Mouse (Mus musculus) midbrain, embryonic 14.5 days (tissue): ENCODE measurements around the gene Dmwd. TPM values are rescaled to one million over a fixed set of nuclear protein-coding genes. Genes with fewer than 3 reads are reported as not detected.
"Not testable (repeated sequence)": the region's sequence is repeated elsewhere in the genome, so short reads cannot be mapped to it uniquely, and the experiment has no call there.

Experiments
- ATAC-seq: fragments of 200-750 bp; cut with Nextera tagmentation; 2 replicates; pipeline ENCODE4 v1.8.0; 2017; ENCODE audit warnings: moderate number of reproducible peaks, moderate library complexity; ENCODE audit not compliant: low FRiP score, low TSS enrichment
- DNase-seq: peaks from one replicate; pipeline ENCODE4 v3.0.0-alpha.2; 2015
- H3K27ac ChIP-seq: fragments of 300-500 bp; sonication (generic); replicated peaks from 2 replicates; pipeline ENCODE4 v1.5.1; 2014; ENCODE audit warnings: mild to moderate bottlenecking, low read depth, low read length, moderate library complexity
- H3K27me3 ChIP-seq: fragments of 300-500 bp; sonication (generic); 2 replicates; pipeline ENCODE4 v1.6.1; 2014; ENCODE audit warnings: low read length, control low read depth, mixed read lengths; ENCODE audit not compliant: control insufficient read depth, insufficient read depth
- H3K36me3 ChIP-seq: fragments of 300-500 bp; sonication (generic); 2 replicates; pipeline ENCODE4 v1.6.1; 2014; ENCODE audit warnings: low read length, control low read depth; ENCODE audit not compliant: control insufficient read depth, insufficient read depth
- H3K4me1 ChIP-seq: fragments of 300-500 bp; sonication (generic); 2 replicates; pipeline ENCODE4 v1.6.1; 2014; ENCODE audit warnings: mild to moderate bottlenecking, antibody characterized with exemption, low read length, control low read depth; ENCODE audit not compliant: control insufficient read depth, insufficient read depth
- H3K4me2 ChIP-seq: fragments of 300-500 bp; sonication (generic); 2 replicates; pipeline ENCODE4 v1.6.1; 2014; ENCODE audit warnings: mild to moderate bottlenecking, low read length, moderate library complexity
- H3K4me3 ChIP-seq: fragments of 300-500 bp; sonication (generic); replicated peaks from 2 replicates; pipeline ENCODE4 v1.5.1; 2014; ENCODE audit warnings: low read depth, low read length
- H3K9ac ChIP-seq: fragments of 300-500 bp; sonication (generic); replicated peaks from 2 replicates; pipeline ENCODE4 v1.6.1; 2014; ENCODE audit warnings: mild to moderate bottlenecking, low read length, moderate library complexity
- H3K9me3 ChIP-seq: fragments of 300-500 bp; sonication (generic); 2 replicates; pipeline ENCODE4 v1.6.1; 2016; ENCODE audit warnings: low read length, control low read depth, mixed read lengths; ENCODE audit not compliant: control insufficient read depth
- WGBS: fragments of 180-500 bp; shearing (Covaris S2); extraction: QIAGEN DNeasy Blood & Tissue Kit; methylation state at CpG from one replicate; pipeline ENCODE4 v1.1.7; 2014; 5-methylcytosine and 5-hydroxymethylcytosine counted together
- polyA plus RNA-seq: library from polyadenylated mRNA; unstranded; fragments of >200 nt; fragmentation: Nextera tagmentation; extraction: Ambion mirVana; gene quantifications from 2 replicates; pipeline ENCODE4 v1.2.1, GENCODE M21; 2014

Gene Dmwd
- polyA plus RNA-seq, 1 experiment from 2014 or later, result 33.2 TPM

DNA sequence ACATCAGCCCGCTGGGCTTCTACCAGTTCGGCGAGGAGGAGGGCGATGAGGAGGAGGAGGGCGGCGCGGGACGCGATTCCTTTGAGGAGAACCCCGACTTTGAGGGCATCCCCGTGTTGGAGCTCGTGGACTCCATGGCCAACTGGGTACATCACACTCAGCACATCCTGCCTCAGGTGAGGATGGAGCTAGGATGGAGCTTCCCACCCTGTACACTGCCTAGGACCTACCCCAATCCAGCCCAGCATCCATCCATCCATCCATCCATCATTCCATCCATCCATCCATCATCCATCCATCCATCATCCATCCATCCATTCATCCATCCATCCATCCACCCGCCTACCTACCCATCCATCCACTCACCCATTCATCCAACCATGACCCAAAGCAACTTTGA is 10.1 kb upstream of the Dmwd start:
- Histone ChIP-seq H3K4me1 (no peaks in the 10 kb centered on the region), H3K27ac (no peak overlapping the region), H3K4me2 (no peak overlapping the region), H3K9ac (no peak overlapping the region), H3K27me3 (peaks cover 12% of the 10 kb centered on the region; the same call in 1 of the 2 replicates), H3K36me3 (no peaks in the 10 kb centered on the region), H3K9me3 (no peaks in the 10 kb centered on the region), H3K4me3 (no peak overlapping the region)
- ATAC-seq (no peak), DNase-seq (no peak)
- 59% methylated on average over 13 of the region's 13 CpGs for WGBS

DNA sequence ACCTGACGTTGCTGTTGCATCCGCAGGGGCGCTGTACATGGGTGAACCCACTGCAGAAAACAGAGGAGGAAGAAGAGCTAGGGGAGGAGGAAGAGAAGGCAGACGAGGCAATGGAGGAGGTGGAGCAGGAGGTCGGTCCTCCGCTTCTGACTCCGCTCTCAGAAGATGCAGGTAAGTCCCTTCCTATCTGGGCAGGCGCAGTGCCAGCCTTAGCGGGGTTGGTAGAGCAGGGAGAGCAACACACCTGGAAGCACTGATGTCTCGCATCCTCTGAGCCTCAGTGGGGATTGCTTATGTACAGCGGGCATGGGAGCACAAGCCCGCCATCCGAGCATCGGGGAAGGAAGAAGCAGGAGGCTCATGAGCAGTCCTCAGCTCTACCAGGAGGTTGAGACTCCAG is 9.0 kb upstream of the Dmwd start:
- H3K27ac ChIP-seq, result no peak overlapping the region
- no peaks in the 10 kb centered on the region for H3K4me1 ChIP-seq
- H3K4me3 ChIP-seq, result no peak overlapping the region
- no peaks in the 10 kb centered on the region for H3K36me3 ChIP-seq
- WGBS, result 47% methylated on average over 14 of the region's 14 CpGs
- H3K27me3 ChIP-seq, result peaks cover 12% of the 10 kb centered on the region; the same call in 1 of the 2 replicates
- ATAC-seq (no peak), DNase-seq (no peak)
- H3K9me3 ChIP-seq, result no peaks in the 10 kb centered on the region
- H3K9ac ChIP-seq, result no peak overlapping the region
- H3K4me2 ChIP-seq, result no peak overlapping the region

DNA sequence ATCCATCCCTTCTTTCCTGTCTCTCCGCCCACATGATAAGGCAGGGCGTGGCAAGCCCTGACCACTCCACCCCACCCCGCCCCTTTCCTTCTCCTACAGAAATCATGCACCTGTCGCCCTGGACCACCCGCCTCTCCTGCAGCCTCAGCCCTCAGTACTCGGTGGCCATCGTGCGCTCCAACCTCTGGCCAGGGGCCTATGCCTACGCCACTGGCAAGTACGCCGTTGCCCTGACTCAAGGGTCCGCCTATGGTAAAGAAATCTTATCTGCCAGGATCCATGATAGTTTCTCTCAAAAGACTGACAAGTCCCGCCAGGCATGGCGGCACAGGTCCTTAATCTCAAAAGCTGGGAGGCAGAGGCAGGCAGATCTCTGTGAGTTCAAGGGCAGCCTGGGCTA is 8.1 kb upstream of the Dmwd start:
- H3K27me3 ChIP-seq, result peaks cover 12% of the 10 kb centered on the region; the same call in 1 of the 2 replicates
- H3K4me1 ChIP-seq, result no peaks in the 10 kb centered on the region
- ATAC-seq (no peak), DNase-seq (no peak)
- H3K4me2 ChIP-seq, result no peak overlapping the region
- no peak overlapping the region for H3K4me3 ChIP-seq
- H3K9ac ChIP-seq, result no peak overlapping the region
- 67% methylated on average over 14 of the region's 14 CpGs for WGBS
- H3K36me3 ChIP-seq, result no peaks in the 10 kb centered on the region
- H3K27ac ChIP-seq, result no peak overlapping the region
- H3K9me3 ChIP-seq, result no peaks in the 10 kb centered on the region

DNA sequence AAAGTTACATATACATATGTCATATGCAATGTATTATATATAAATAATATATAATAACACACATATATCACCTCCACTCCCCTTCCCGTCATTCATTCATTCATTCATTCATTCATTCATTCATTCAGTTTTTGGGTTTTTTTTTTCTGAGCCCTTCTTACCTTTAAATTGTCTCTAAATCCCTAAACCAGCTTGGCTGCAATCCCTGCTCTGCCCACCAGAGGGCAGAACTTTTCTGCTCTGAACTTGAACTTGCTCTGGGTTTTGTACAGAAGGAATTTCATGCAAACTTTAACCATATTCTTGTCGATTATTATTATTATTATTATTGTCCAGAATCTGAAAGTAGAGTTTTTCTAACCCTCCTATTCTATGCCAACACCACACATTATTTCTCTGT is 7.3 kb upstream of the Dmwd start:
- DNase-seq, result peak; percentile 87
- H3K9ac ChIP-seq, result no peak overlapping the region
- ATAC-seq, result no peak
- H3K36me3 ChIP-seq, result no peaks in the 10 kb centered on the region
- no peaks in the 10 kb centered on the region for H3K4me1 ChIP-seq
- 5% methylated on average over 2 of the region's 2 CpGs for WGBS
- H3K4me2 ChIP-seq, result no peak overlapping the region
- H3K27me3 ChIP-seq, result peaks cover 12% of the 10 kb centered on the region; the same call in 1 of the 2 replicates
- no peak overlapping the region for H3K4me3 ChIP-seq
- H3K27ac ChIP-seq, result no peak overlapping the region
- H3K9me3 ChIP-seq, result no peaks in the 10 kb centered on the region

DNA sequence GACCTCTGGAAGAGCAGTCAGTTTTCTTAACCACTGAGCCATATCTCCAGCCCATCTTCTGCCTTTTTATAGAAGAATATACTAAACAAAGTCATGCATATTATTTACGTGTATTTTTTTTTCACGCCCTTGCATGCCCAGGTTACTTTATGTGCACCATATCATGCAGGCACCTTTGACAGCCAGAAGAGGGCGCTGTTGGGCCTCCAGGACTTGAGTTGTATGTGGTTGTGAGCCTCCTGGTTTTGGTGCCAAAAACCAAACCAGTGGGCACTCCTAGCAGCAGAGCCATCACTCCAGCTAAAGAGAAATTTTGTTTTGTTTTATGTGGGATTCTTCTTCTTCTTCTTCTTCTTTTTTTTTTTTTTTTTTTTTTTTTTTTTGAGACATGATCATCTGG is 6.5 kb upstream of the Dmwd start:
- Histone ChIP-seq H3K27me3 (peaks cover 12% of the 10 kb centered on the region; the same call in 1 of the 2 replicates), H3K9me3 (no peaks in the 10 kb centered on the region), H3K36me3 (no peaks in the 10 kb centered on the region), H3K27ac (no peak overlapping the region), H3K9ac (no peak overlapping the region), H3K4me1 (no peaks in the 10 kb centered on the region), H3K4me2 (no peak overlapping the region), H3K4me3 (no peak overlapping the region)
- WGBS, result 48% methylated on average over 3 of the region's 3 CpGs
- peak; percentile 18 for DNase-seq
- no peak for ATAC-seq

DNA sequence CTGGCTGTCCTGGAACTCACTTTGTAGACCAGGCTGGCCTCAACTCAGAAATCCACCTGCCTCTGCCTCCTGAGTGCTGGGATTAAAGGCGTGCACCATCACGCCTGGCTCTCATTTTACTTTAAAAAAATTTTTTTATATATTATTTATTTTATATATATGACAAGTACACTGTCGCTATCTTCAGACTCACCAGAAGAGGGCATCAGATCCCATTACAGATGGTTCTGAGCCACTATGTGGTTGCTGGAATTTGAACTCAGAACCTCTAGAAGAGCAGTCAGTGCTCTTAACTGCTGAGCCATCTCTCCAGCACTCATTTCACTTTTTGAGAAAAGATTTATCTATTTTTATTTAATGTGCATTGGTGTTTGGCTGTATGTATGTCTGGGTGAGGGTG is 5.0 kb upstream of the Dmwd start:
- ATAC-seq, H3K27me3 ChIP-seq, DNase-seq, H3K9me3 ChIP-seq, H3K4me2 ChIP-seq, H3K4me3 ChIP-seq, H3K27ac ChIP-seq, H3K36me3 ChIP-seq, H3K4me1 ChIP-seq, H3K9ac ChIP-seq: not testable (repeated sequence)
- 61% methylated on average over 3 of the region's 3 CpGs for WGBS

DNA sequence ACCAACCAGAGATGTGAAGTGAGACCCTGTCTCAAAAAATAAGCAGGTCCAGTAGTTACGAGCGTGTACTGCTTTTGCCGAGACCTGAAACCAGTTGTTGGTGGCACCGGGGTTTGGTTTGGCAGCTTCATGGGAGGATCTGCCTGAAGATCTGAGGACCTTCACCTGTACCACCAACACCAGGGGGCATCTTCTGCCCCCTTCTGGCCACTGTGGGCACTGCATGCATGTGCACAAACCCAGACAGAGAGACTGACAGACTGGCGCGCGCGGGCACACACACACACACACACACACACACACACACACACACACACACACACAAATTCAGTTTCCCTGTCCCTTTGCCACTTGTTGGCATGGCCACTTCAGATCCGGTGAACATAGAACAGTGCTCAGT is 2.5 kb upstream of the Dmwd start:
- H3K36me3 ChIP-seq, result peaks cover 7% of the 10 kb centered on the region
- no peak for ATAC-seq
- 81% methylated on average over 9 of the region's 9 CpGs for WGBS
- H3K4me3 ChIP-seq, result no peak overlapping the region
- no peak for DNase-seq
- no peak overlapping the region for H3K9ac ChIP-seq
- H3K4me2 ChIP-seq, result no peak overlapping the region
- peaks cover 15% of the 10 kb centered on the region for H3K4me1 ChIP-seq
- no peaks in the 10 kb centered on the region for H3K27me3 ChIP-seq
- H3K9me3 ChIP-seq, result no peaks in the 10 kb centered on the region
- no peak overlapping the region for H3K27ac ChIP-seq

DNA sequence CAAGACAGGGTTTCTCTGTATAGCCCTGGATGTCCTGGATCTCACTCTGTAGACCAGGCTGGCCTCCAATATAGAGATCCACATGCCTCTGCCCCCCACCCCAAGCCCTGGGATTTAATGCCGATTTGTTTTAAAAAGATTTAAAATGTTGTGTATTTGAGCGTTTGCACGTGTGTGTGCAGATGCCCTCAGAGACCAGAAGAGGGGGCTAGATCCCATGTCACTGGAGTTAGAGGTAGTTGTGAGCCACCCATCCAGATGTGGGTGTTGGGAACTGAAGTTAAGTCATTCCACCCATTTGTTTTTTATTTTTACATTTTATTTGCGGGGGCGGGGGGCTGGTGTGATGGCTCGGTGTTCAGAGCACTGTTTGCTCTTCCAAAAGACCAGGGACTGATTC is 1.5 kb upstream of the Dmwd start:
- no peak overlapping the region for H3K9ac ChIP-seq
- 97% methylated on average over 6 of the region's 6 CpGs for WGBS

DNA sequence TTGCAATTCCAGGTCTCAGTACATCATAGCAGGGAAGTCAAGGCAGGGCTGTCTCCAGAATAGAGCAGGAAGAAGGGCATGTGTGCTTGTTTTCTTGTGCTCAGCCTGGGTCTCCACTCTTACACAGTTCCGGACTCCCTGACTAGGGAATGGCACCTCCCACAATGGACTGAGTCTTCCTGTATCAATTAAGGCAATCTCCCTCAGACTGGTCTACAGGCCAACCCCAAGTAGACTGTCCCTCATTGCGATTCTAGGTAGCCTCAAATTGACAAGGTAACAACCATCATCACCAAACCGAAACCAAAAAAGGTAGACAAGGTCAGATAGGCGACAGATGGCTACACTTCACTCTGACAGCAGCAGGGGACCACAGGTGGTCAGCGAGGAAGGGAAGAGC is 796 bp upstream of the Dmwd start:
- H3K4me3 ChIP-seq, result peak overlapping the region; percentile 95
- H3K27me3 ChIP-seq, result no peaks in the 10 kb centered on the region
- peaks cover 15% of the 10 kb centered on the region for H3K4me1 ChIP-seq
- peaks cover 25% of the 10 kb centered on the region for H3K36me3 ChIP-seq
- DNase-seq, result no peak
- no peak for ATAC-seq
- WGBS, result 64% methylated on average over 5 of the region's 5 CpGs
- H3K9ac ChIP-seq, result no peak overlapping the region
- H3K27ac ChIP-seq, result peak overlapping the region; percentile 54; the same call in 1 of the 2 replicates
- no peaks in the 10 kb centered on the region for H3K9me3 ChIP-seq
- peak overlapping the region; percentile 95 for H3K4me2 ChIP-seq

More for the DNA sequence above, 1.5 kb upstream of the Dmwd start:
- H3K9me3 ChIP-seq, result no peaks in the 10 kb centered on the region
- no peaks in the 10 kb centered on the region for H3K27me3 ChIP-seq
- DNase-seq (no peak), ATAC-seq (no peak)
- H3K4me3 ChIP-seq, result no peak overlapping the region
- H3K4me2 ChIP-seq, result no peak overlapping the region
- peaks cover 15% of the 10 kb centered on the region for H3K4me1 ChIP-seq
- H3K27ac ChIP-seq, result no peak overlapping the region
- H3K36me3 ChIP-seq, result peaks cover 17% of the 10 kb centered on the region
